Mouse (Mus musculus) brain, embryonic 18.5 days (tissue): ENCODE data around the gene Map3k11.
"Not testable (repeated sequence)": the region's sequence is repeated elsewhere in the genome, so short reads cannot be mapped to it uniquely, and the experiment has no call there.

ENCODE experiments used
- DNase-seq: peaks from one replicate; pipeline ENCODE4 v3.0.0-alpha.2; 2012; ENCODE audit warnings: low read depth, low spot score

Gene Map3k11

GRCm38 (mm10) chr19:5666386-5666785, 22.2 kb upstream of the Map3k11 start:
- DNase-seq: no peak

- DNase-seq: no peak
Measured at GRCm38 (mm10) chr19:5668372-5668771, 20.2 kb upstream of the Map3k11 start.

- DNase-seq: no peak
Measured at GRCm38 (mm10) chr19:5680432-5680831, 8.1 kb upstream of the Map3k11 start.

- no peak for DNase-seq
Measured at GRCm38 (mm10) chr19:5684236-5684635, 4.3 kb upstream of the Map3k11 start.

GRCm38 (mm10) chr19:5684985-5685384, 3.6 kb upstream of the Map3k11 start:
- DNase-seq: no peak

- DNase-seq: no peak
Measured at GRCm38 (mm10) chr19:5685431-5685830, 3.1 kb upstream of the Map3k11 start.

GRCm38 (mm10) chr19:5685861-5686260, 2.7 kb upstream of the Map3k11 start:
- DNase-seq: no peak

- DNase-seq: no peak
Measured at GRCm38 (mm10) chr19:5686437-5686836, 2.1 kb upstream of the Map3k11 start.

GRCm38 (mm10) chr19:5686954-5687353, 1.6 kb upstream of the Map3k11 start:
- not testable (repeated sequence) for DNase-seq

GRCm38 (mm10) chr19:5687738-5688137, 804 bp upstream of the Map3k11 start:
- DNase-seq: no peak

- no peak for DNase-seq
Measured at GRCm38 (mm10) chr19:5689088-5689428, 516 bp downstream of the Map3k11 start.

GRCm38 (mm10) chr19:5689565-5690342, 1.2 kb downstream of the Map3k11 start:
- DNase-seq: peak; percentile 28

GRCm38 (mm10) chr19:5690343-5690735, 1.8 kb downstream of the Map3k11 start:
- DNase-seq: no peak

- DNase-seq: no peak
Measured at GRCm38 (mm10) chr19:5691601-5692000, 3.1 kb downstream of the Map3k11 start.

- DNase-seq: no peak
Measured at GRCm38 (mm10) chr19:5692086-5692912, 3.8 kb downstream of the Map3k11 start.

- DNase-seq: no peak
Measured at GRCm38 (mm10) chr19:5692913-5693396, 4.4 kb downstream of the Map3k11 start.

GRCm38 (mm10) chr19:5693801-5694200, 5.3 kb downstream of the Map3k11 start:
- no peak for DNase-seq

- DNase-seq: no peak
Measured at GRCm38 (mm10) chr19:5695849-5696462, 7.4 kb downstream of the Map3k11 start.

- no peak for DNase-seq
Measured at GRCm38 (mm10) chr19:5704163-5704800, 15.7 kb downstream of the Map3k11 start, which contains the start of gene Kcnk7. Gene Kcnk7 (plus strand): TSS chr19:5704367.

- DNase-seq: no peak
Measured at GRCm38 (mm10) chr19:5704801-5705571, 16.4 kb downstream of the Map3k11 start.

GRCm38 (mm10) chr19:5710068-5710467, 21.5 kb downstream of the Map3k11 start:
- no peak for DNase-seq
